Mouse (Mus musculus): ENCODE results near the gene Mrgprh.

DNA sequence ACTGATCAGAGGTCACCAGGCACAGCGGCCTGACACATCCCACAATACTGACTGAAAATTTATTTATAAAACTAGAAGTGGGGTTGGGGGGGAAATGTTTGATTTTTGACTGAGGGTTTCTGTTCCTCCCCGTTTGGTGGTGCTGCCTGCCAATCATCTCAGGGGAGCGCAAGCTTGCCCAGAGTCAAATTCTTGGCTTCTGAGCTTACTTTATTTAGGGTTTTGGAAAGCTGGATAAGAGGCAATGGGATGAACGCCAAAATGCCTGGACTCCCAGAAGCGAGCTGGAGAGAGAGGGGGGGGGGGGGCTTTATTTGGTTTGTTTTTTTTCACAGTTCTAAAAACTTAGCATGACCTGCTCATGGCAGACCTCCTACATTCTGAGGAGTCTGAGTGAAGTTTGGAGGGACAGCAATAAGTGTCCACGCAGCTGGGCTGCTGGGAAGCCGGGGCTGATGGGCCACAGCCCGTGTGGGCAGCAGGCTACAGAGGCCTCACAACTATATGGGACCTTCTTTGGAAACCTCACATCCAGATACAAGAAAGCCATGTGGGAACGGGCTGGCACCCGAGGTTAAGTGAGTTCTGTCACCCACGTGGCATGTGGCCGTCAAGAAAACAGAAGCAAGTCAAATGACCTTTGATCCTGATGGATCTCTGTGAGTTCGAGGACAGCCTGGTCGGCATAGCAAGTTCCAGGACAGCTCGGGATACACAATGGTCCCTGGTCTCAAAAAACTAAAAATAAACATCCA, 11.4 kb downstream of the Mrgprh start:
- TF ChIP-seq CTCF (IDR thresholded peaks at IDR 0.05; ENCODE audit: low read depth, low read length) (no peak), POLR2A (IDR thresholded peaks at IDR 0.05; ENCODE audit: insufficient read depth, low read length) (no peak), EP300 (IDR thresholded peaks at IDR 0.05; ENCODE audit: insufficient read depth, low read depth, low read length) (no peak)

Measured in ES-Bruce4 (cell line).